Mouse (Mus musculus): ENCODE measurements around the gene Ugt1a9.

GRCm38 (mm10) chr1:88212341-88213045 is 141.9 kb downstream of the Ugt1a9 start:
- TF ChIP-seq CTCF (IDR thresholded peaks at IDR 0.05; ENCODE audit: borderline replicate concordance, extremely low read depth, insufficient read depth, insufficient read length) (no peak), POLR2A (IDR thresholded peaks at IDR 0.05; ENCODE audit: borderline replicate concordance, extremely low read depth, insufficient read depth, insufficient read length, poor library complexity, severe bottlenecking) (no peak)

Data from brain, embryonic 14.5 days (tissue).